Mouse (Mus musculus) bone marrow macrophage, adult 2 months (primary cell): Measurements from ENCODE around the gene Cd36.

Experiments
- CTCF ChIP-seq: IDR thresholded peaks from 2 replicates; pipeline ENCODE4 v1.5.1; 2012; ENCODE audit warnings: low read depth, mild to moderate bottlenecking, low read length, moderate library complexity
- POLR2A ChIP-seq: IDR thresholded peaks from 2 replicates; pipeline ENCODE4 v1.6.1; 2012; ENCODE audit warnings: mild to moderate bottlenecking, low read depth, low read length, borderline replicate concordance

DNA sequence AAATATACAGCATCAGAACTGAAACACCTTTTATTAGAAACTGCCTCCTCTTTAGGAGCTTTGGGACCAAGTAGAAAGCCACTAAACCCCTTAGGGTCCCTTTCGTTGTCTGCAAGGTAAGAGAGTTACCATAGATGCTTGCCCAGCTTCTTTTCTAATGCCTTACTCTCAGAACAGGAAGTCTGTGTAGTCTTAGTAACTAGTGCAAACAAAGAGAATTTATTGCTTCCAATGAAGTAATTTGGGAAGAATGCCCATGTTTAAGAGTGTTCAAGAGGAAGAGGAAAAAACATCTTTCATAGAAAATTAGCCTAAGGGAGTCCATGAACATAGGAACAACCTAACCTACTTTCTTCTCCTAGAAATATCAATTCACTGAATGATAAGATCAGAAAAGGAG, 67.2 kb downstream of the Cd36 start:
- TF ChIP-seq POLR2A (no peak), CTCF (no peak)
